ENCODE assay signal across 10 mouse cellular contexts in the genomic region with DNA sequence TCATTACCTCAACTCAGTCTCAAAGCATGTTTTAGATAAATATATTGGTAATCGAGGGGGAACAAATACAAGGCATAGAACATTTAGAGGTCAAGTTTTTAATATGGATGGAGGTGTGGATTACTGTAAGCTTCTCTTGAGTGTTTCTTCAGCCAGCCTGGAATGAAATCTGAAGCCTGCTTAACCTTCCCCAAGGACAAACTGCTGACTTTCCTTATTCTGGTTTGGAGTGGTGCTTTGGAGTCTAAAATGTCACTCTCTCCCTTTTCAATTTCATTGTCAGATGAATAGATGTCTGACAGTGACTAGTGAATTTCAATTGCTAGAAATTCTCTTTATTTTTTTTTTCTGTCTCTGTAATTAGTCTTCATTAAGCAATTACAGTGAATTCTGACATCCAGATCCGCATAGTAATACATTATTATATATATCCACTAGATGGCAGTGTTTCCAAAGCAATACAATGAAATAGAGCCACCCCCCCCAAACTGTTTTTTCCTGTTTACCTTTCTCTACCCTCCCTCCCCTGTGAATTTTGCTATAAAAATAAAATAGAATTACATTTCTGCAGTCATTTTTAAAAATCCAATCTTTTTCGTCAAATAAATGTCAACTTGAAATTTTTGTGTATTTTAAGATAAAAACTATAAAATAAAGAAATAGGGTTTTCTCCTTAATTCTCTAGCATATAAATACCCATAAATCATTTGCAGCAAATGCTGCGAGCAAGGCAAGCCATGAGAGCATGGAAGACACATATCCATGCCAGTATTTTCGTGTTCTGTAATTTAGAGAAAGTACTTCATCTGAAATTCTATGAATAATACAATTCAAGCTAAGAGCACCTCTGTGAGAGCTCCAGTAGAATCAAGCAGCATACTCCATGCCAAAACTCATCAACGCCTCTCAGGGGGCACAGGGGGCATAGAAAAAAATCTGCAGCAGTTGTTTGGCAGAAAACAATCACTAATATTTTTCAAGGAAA.
DNase-seq lines count a peak whose midpoint lies in the region; ATAC-seq and TF ChIP-seq lines count a peak whose summit lies in the region.
"Had no signal": no experiment of that assay in that cellular context is flagged by ENCODE, and none has a peak within 500 bp of the region (broad histone marks: within the 10 kb centered on the region; RNA-seq: fewer than 3 reads in every experiment).

No protein-coding gene starts in this region.

- no peak overlapping the region for H3K4me3 ChIP-seq in kidney, adult 2 months (ENCODE audit: insufficient read depth, low read depth, low read length)
- H3K4me3 ChIP-seq in E14TG2a.4 (replicated peaks; ENCODE audit: low read length), result no peak overlapping the region
- no peak overlapping the region for H3K4me3 ChIP-seq in limb, embryonic 13.5 days
- H3K4me3 ChIP-seq: embryonic facial prominence, embryonic 13.5 days had no signal

- H3K9ac ChIP-seq in limb, embryonic 13.5 days, result no peak overlapping the region
- H3K9ac ChIP-seq: embryonic facial prominence, embryonic 13.5 days had no signal

- H3K4me2 ChIP-seq in limb, embryonic 13.5 days (replicated peaks), result no peak overlapping the region
- H3K4me2 ChIP-seq: embryonic facial prominence, embryonic 13.5 days had no signal

- no peaks in the 10 kb centered on the region for H3K36me3 ChIP-seq in kidney, adult 2 months (ENCODE audit: control insufficient read depth, insufficient read depth, low read length)
- no peaks in the 10 kb centered on the region for H3K36me3 ChIP-seq in E14TG2a.4 (ENCODE audit: insufficient read depth, low read length)
- no peaks in the 10 kb centered on the region for H3K36me3 ChIP-seq in limb, embryonic 13.5 days
- H3K36me3 ChIP-seq: embryonic facial prominence, embryonic 13.5 days had no signal

- TF ChIP-seq CTCF in kidney, adult 2 months (conservative IDR thresholded peaks at IDR 0.05; ENCODE audit: insufficient read depth, insufficient read length, low read depth, low read length), result no peak
- TF ChIP-seq CTCF in E14TG2a.4 (conservative IDR thresholded peaks at IDR 0.05; ENCODE audit: low read length), result peak; percentile 42

- WGBS in kidney, adult 2 months, result 24% methylated on average over 6 of the region's 6 CpGs
- WGBS in limb, embryonic 13.5 days, result 24% methylated on average over 6 of the region's 6 CpGs

- no peaks in the 10 kb centered on the region for H3K4me1 ChIP-seq in kidney, adult 2 months (ENCODE audit: control insufficient read depth, insufficient read depth, low read length)
- H3K4me1 ChIP-seq in E14TG2a.4 (replicated peaks; ENCODE audit: low read depth, low read length), result peaks cover 14% of the 10 kb centered on the region
- H3K4me1 ChIP-seq in limb, embryonic 13.5 days, result peaks cover 8% of the 10 kb centered on the region; the same call in 1 of the 2 replicates
- H3K4me1 ChIP-seq: embryonic facial prominence, embryonic 13.5 days had no signal

- DNase-seq in kidney, adult 2 months, result peak; percentile 2
- no peak for DNase-seq in kidney, adult 18-20 months
- DNase-seq in c-Kit-positive CD71-positive TER-119-positive erythroid progenitor cells, embryonic 14.5 days (ENCODE audit: low spot score), result peak; percentile 3
- no peak for DNase-seq in spleen, adult 18-20 months
- no peak for DNase-seq in gastrocnemius, adult 18-20 months (ENCODE audit: low spot score)
- DNase-seq in right cerebral cortex, postnatal 14 days, result no peak

- TF ChIP-seq POLR2A in kidney, adult 2 months (IDR thresholded peaks at IDR 0.05; ENCODE audit: low read depth, low read length), result no peak

- 0 out of 2 replicates have a peak, but pooled peaks have one; percentile 19 for ATAC-seq in limb, embryonic 13.5 days (ENCODE audit: low FRiP score, low read depth)

- H3K27ac ChIP-seq in kidney, adult 2 months (ENCODE audit: insufficient read depth, low read depth, low read length), result no peak overlapping the region
- H3K27ac ChIP-seq in limb, embryonic 13.5 days, result no peak overlapping the region
- H3K27ac ChIP-seq: embryonic facial prominence, embryonic 13.5 days; macrophage had no signal

- peaks cover 20% of the 10 kb centered on the region for H3K9me3 ChIP-seq in E14TG2a.4 (ENCODE audit: low read length)
- no peaks in the 10 kb centered on the region for H3K9me3 ChIP-seq in limb, embryonic 13.5 days
- H3K9me3 ChIP-seq: embryonic facial prominence, embryonic 13.5 days had no signal

- H3K27me3 ChIP-seq in kidney, adult 2 months (replicated peaks; ENCODE audit: control insufficient read depth, insufficient read depth, low read length), result no peaks in the 10 kb centered on the region
- no peaks in the 10 kb centered on the region for H3K27me3 ChIP-seq in E14TG2a.4 (ENCODE audit: insufficient read depth, low read length)
- no peaks in the 10 kb centered on the region for H3K27me3 ChIP-seq in limb, embryonic 13.5 days
- H3K27me3 ChIP-seq: embryonic facial prominence, embryonic 13.5 days had no signal

Comparison
In these comparisons a context has a peak if more than half of its experiments do, and no peak if none do; other contexts are left out.
1. DNase-seq: peak in kidney, adult 2 months (single experiment) and c-Kit-positive CD71-positive TER-119-positive erythroid progenitor cells, embryonic 14.5 days (single experiment); none in kidney, adult 18-20 months (single experiment), spleen, adult 18-20 months (0 of 2), gastrocnemius, adult 18-20 months (single experiment) and right cerebral cortex, postnatal 14 days (single experiment).